Mouse (Mus musculus) forebrain, embryonic 11.5 days (tissue): Measurements from ENCODE around the gene Pde10a. TPM values are rescaled to one million over a fixed set of nuclear protein-coding genes. Genes with fewer than 3 reads are reported as not detected.

Experiments used
- ATAC-seq: fragments of 200-750 bp; cut with Nextera tagmentation; replicated peaks from 2 replicates; pipeline ENCODE4 v1.8.0; 2017; ENCODE audit warnings: moderate TSS enrichment; ENCODE audit not compliant: low FRiP score
- DNase-seq: peaks from one replicate; pipeline ENCODE4 v3.0.0-alpha.2; 2017; ENCODE audit warnings: low spot score
- H3K27ac ChIP-seq: fragments of 300-500 bp; sonication (generic); 2 replicates; pipeline ENCODE4 v1.5.1; 2014; ENCODE audit warnings: low read depth, low read length
- H3K27me3 ChIP-seq: fragments of 300-500 bp; sonication (generic); 2 replicates; pipeline ENCODE4 v1.6.1; 2014; ENCODE audit warnings: mild to moderate bottlenecking, low read length, mixed read lengths; ENCODE audit not compliant: control insufficient read depth, insufficient read depth
- H3K36me3 ChIP-seq: fragments of 300-500 bp; sonication (generic); 2 replicates; pipeline ENCODE4 v1.6.1; 2014; ENCODE audit warnings: mild to moderate bottlenecking, low read length, moderate library complexity, mixed read lengths; ENCODE audit not compliant: control insufficient read depth, insufficient read depth
- H3K4me1 ChIP-seq: fragments of 300-500 bp; sonication (generic); replicated peaks from 2 replicates; pipeline ENCODE4 v1.6.1; 2014; ENCODE audit warnings: low read length, mixed read lengths; ENCODE audit not compliant: control insufficient read depth, insufficient read depth
- H3K4me2 ChIP-seq: fragments of 300-500 bp; sonication (generic); 2 replicates; pipeline ENCODE4 v1.6.1; 2014; ENCODE audit warnings: low read depth, mild to moderate bottlenecking, low read length, moderate library complexity, mixed read lengths; ENCODE audit not compliant: severe bottlenecking
- H3K4me3 ChIP-seq: fragments of 300-500 bp; sonication (generic); 2 replicates; pipeline ENCODE4 v1.5.1; 2014; ENCODE audit warnings: low read depth, low read length
- H3K9ac ChIP-seq: fragments of 300-500 bp; sonication (generic); 2 replicates; pipeline ENCODE4 v1.6.1; 2014; ENCODE audit warnings: low read length
- H3K9me3 ChIP-seq: fragments of 300-500 bp; sonication (generic); 2 replicates; pipeline ENCODE4 v1.6.1; 2016; ENCODE audit warnings: low read length, mixed read lengths; ENCODE audit not compliant: control insufficient read depth
- WGBS: fragments of 180-500 bp; shearing (Covaris S2); extraction: QIAGEN DNeasy Blood & Tissue Kit; methylation state at CpG from one replicate; pipeline ENCODE4 v1.1.7; 2014; 5-methylcytosine and 5-hydroxymethylcytosine counted together
- polyA plus RNA-seq: library from polyadenylated mRNA; unstranded; fragments of >200 nt; fragmentation: Nextera tagmentation; extraction: Ambion mirVana; gene quantifications from 2 replicates; pipeline ENCODE4 v1.2.1, GENCODE M21; 2014

The Pde10a gene
- polyA plus RNA-seq, 1 experiment from 2014 or later = 9.0 TPM

DNA sequence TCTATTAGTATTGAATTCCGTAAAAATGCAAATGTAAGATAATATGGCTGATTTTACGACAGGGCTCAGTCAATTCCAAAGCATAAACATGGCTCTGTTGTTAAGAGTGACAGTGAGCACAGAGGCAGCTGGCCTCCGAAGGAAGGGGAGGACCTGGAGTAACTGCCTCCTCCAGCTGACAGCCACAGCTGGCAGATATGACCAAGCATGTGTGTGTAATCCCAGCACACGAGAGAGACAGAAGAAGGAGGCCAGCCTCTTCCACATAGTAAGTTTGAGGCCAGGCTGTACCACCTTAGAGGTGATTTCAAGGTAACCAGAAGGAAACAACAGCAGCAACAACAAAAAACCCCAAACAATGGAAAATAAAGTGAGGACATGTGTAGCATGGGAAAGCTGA lies 397.9 kb downstream of the Pde10a start:
- Histone ChIP-seq H3K9me3 (no peaks in the 10 kb centered on the region), H3K9ac (no peak overlapping the region), H3K36me3 (no peaks in the 10 kb centered on the region), H3K4me1 (no peaks in the 10 kb centered on the region), H3K27me3 (no peaks in the 10 kb centered on the region), H3K4me3 (no peak overlapping the region), H3K4me2 (no peak overlapping the region), H3K27ac (no peak overlapping the region)
- no peak for DNase-seq
- ATAC-seq = no peak
- WGBS = 72% methylated on average over 4 of the region's 4 CpGs

DNA sequence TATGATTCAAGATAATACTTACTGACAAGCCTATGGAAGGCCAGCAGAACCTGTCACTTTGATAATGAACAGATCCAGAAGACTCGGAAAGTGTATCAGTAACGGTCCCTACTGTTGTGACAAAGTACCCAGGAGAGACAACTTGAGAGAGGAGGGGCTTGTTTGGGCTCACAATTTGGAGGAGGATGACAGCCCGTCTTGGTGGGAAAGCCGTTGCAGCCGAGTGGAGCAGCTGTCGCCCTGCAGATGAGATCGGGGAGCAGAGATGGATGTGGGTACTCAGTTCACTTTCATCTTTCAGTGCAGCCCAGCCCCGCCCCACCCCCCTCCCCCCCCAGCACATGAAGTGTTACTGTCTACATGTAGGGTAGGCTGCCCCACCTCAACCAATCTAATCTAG lies 398.6 kb downstream of the Pde10a start:
- Histone ChIP-seq H3K27ac (no peak overlapping the region), H3K27me3 (no peaks in the 10 kb centered on the region), H3K4me2 (no peak overlapping the region), H3K9ac (no peak overlapping the region), H3K9me3 (no peaks in the 10 kb centered on the region), H3K4me3 (no peak overlapping the region), H3K4me1 (no peaks in the 10 kb centered on the region), H3K36me3 (no peaks in the 10 kb centered on the region)
- DNase-seq (no peak), ATAC-seq (no peak)
- 69% methylated on average over 8 of the region's 8 CpGs for WGBS

DNA sequence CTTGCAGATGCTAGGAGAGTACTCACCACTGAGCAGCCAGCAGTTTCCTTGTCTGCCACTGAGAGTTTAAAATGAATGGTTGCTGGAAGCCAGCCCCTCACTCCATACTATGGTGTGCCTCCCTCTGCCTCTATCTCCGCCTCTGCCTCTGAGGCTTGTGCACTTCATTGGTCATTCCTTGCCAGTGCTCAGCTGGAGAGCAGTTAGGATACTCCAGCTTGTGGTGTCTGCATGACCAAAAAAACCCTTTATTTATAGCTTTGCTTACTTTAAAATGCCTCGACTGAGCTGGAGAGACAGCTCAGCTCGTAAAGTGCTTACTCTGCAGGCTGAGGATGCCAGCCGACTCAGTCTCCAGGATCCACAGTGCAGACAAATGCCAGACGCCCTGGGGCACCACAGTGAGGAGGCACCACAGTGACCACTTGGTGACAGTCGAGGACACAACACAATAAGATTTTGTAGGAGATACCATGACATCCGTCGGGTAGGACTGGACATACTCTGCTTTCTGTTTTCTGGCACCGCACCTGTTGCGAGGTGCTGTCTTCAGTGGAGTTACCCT lies 400.7 kb downstream of the Pde10a start:
- no peak overlapping the region for H3K27ac ChIP-seq
- H3K9me3 ChIP-seq = no peaks in the 10 kb centered on the region
- WGBS = 76% methylated on average over 10 of the region's 10 CpGs
- no peaks in the 10 kb centered on the region for H3K4me1 ChIP-seq
- H3K9ac ChIP-seq = no peak overlapping the region
- no peaks in the 10 kb centered on the region for H3K27me3 ChIP-seq
- ATAC-seq (no peak), DNase-seq (no peak)
- H3K36me3 ChIP-seq = no peaks in the 10 kb centered on the region
- H3K4me3 ChIP-seq = no peak overlapping the region
- no peak overlapping the region for H3K4me2 ChIP-seq

DNA sequence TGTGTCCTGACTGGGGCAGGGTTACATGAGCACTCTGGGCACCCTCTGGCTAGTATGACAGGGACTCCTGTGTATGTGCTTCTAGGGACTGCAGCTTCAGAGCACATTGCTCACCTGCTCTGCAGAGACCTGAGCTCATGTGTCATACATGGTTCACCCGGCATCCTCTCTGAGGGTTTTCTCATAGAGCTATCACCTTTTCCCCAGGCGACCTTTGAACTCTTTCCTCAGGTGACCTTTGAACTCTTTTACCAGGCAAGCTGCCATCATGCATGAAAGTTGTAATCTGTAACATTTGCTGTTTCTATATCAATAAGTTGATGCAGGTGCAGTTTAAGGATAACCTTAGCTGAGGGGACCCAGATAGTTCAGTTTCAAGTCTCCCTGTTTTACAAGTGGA lies 403.4 kb downstream of the Pde10a start:
- Histone ChIP-seq H3K4me3 (no peak overlapping the region), H3K27me3 (no peaks in the 10 kb centered on the region), H3K4me2 (no peak overlapping the region), H3K27ac (no peak overlapping the region), H3K4me1 (no peaks in the 10 kb centered on the region), H3K36me3 (no peaks in the 10 kb centered on the region), H3K9me3 (no peaks in the 10 kb centered on the region), H3K9ac (no peak overlapping the region)
- DNase-seq = no peak
- ATAC-seq = no peak
- 54% methylated on average over 2 of the region's 2 CpGs for WGBS

DNA sequence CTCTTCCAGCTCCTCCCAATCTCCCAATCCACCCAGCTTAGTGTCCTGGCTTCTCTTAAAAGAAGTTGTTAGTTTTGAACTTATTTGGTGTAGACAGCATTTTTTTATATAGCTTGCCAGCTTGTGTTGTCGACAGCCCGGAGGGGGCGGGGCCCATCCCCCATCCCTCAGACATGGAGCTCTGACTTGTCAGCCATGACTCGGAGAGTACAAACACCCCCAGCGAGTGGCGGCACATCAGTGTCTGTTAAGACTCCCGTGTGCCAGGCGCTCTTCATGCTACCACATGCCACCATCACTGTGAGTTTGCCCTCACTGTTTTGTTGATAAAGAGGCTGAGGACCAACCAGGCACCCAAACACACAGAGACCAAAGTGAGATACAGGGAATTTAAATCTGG lies 404.5 kb downstream of the Pde10a start:
- ATAC-seq (no peak), DNase-seq (no peak)
- no peaks in the 10 kb centered on the region for H3K9me3 ChIP-seq
- no peaks in the 10 kb centered on the region for H3K27me3 ChIP-seq
- no peak overlapping the region for H3K27ac ChIP-seq
- no peaks in the 10 kb centered on the region for H3K36me3 ChIP-seq
- H3K9ac ChIP-seq = no peak overlapping the region
- H3K4me1 ChIP-seq = no peaks in the 10 kb centered on the region
- WGBS = 77% methylated on average over 8 of the region's 8 CpGs
- no peak overlapping the region for H3K4me2 ChIP-seq
- H3K4me3 ChIP-seq = no peak overlapping the region

DNA sequence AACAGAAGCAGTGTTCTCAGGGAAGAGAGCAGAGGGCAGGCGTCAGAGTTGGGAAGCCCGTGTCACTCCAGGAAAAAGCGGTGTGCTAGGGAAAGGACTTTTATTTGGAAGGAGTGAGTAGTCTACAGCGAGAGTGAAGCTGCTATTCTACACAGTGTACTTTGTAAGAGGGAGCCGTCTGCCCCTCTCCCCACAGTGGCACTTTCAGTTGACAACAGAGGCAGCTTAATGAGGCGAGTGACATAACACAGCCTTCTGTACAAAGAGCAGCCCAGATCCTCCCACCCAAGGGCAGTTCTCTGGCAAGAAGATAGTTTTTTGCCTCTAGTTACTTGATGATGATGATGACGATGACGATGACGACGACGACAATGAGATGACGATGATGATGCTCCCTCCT lies 410.4 kb downstream of the Pde10a start:
- H3K9ac ChIP-seq = no peak overlapping the region
- no peaks in the 10 kb centered on the region for H3K9me3 ChIP-seq
- H3K4me3 ChIP-seq = no peak overlapping the region
- H3K4me2 ChIP-seq = no peak overlapping the region
- H3K27me3 ChIP-seq = no peaks in the 10 kb centered on the region
- DNase-seq (no peak), ATAC-seq (peak; percentile 71; the same call in 1 of the 2 replicates)
- no peaks in the 10 kb centered on the region for H3K36me3 ChIP-seq
- 42% methylated on average over 12 of the region's 12 CpGs for WGBS
- 0 out of 2 replicates have a peak, but pooled peaks cover 2% of the 10 kb centered on the region for H3K4me1 ChIP-seq
- H3K27ac ChIP-seq = no peak overlapping the region

DNA sequence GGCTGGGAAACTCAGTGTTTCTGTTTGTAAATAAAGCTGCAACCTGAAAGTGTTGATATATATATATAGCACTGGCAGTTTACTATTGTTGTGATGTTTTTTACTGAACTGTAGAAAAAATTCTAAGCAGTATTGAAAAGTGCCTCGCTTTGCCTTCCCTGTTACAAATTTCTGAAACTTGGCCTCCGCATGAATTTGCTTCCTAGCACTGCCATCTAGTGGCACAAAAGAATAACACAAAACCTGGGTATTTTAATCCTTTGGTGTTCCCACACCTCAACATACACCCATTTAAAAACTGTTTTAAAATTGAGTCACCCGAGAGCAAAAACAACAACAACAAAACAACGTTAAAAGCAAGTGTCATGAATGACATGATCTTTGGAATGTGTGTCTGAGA lies 411.4 kb downstream of the Pde10a start:
- no peak for DNase-seq
- H3K4me3 ChIP-seq = no peak overlapping the region
- ATAC-seq = no peak
- H3K27me3 ChIP-seq = no peaks in the 10 kb centered on the region
- no peak overlapping the region for H3K27ac ChIP-seq
- no peak overlapping the region for H3K9ac ChIP-seq
- no peaks in the 10 kb centered on the region for H3K9me3 ChIP-seq
- 5% methylated on average over 4 of the region's 4 CpGs for WGBS
- H3K4me2 ChIP-seq = no peak overlapping the region
- no peaks in the 10 kb centered on the region for H3K36me3 ChIP-seq
- H3K4me1 ChIP-seq = 0 out of 2 replicates have a peak, but pooled peaks cover 2% of the 10 kb centered on the region

DNA sequence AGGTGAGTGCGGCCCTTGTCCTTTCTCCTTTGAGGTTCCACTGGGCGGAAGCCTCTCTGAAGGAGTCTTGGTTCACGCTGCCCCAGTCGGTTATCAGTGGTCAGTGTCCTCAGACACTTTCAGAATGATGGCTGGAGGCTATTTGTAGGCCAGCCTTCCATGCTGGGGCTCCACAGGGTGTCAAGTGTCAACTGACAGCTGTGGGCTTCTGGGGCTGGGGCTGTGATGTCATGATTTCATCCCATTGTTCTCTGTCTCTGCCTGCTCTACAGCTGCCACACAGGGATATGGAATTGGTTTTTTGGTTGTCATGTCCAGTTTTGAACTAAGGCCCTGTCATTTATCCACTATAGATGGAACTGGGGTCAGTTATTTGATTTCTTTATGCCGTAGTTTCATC lies 426.4 kb downstream of the Pde10a start:
- H3K9me3 ChIP-seq = no peaks in the 10 kb centered on the region
- no peak overlapping the region for H3K9ac ChIP-seq
- no peaks in the 10 kb centered on the region for H3K27me3 ChIP-seq
- no peak overlapping the region for H3K27ac ChIP-seq
- DNase-seq (no peak), ATAC-seq (no peak)
- 75% methylated on average over 5 of the region's 5 CpGs for WGBS
- H3K4me1 ChIP-seq = peaks cover 5% of the 10 kb centered on the region; the same call in 1 of the 2 replicates
- no peak overlapping the region for H3K4me3 ChIP-seq
- no peak overlapping the region for H3K4me2 ChIP-seq
- H3K36me3 ChIP-seq = no peaks in the 10 kb centered on the region; the same call in 1 of the 2 replicates

DNA sequence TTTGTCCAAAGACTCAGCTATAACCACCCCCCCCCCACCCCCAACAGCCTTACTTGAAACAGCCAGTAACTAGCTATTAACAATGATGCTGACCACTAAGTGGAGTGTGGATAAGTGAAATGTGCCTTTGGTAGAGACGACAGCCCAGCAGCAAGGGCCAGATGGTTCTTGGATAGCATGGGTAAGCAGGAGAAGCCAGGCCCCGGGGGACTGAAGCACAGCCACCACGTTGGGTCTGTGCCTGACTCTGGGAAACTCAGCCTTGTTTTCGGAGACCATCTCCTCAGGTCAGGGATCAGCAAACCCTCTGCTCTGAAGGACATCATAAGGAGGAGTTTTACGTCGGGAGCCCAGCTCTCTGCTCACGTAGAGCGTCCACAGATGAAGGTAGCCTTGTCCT lies 427.8 kb downstream of the Pde10a start:
- ATAC-seq (no peak), DNase-seq (no peak)
- Histone ChIP-seq H3K9me3 (no peaks in the 10 kb centered on the region), H3K27me3 (no peaks in the 10 kb centered on the region), H3K4me1 (peaks cover 5% of the 10 kb centered on the region; the same call in 1 of the 2 replicates), H3K36me3 (no peaks in the 10 kb centered on the region; the same call in 1 of the 2 replicates), H3K4me3 (no peak overlapping the region), H3K4me2 (no peak overlapping the region), H3K9ac (no peak overlapping the region), H3K27ac (no peak overlapping the region)
- WGBS = 89% methylated on average over 8 of the region's 8 CpGs
